Mouse (Mus musculus) testis, postnatal 14 days (tissue): Measurements from ENCODE around the gene Ccdc78.
"Not testable (repeated sequence)": the region's sequence is repeated elsewhere in the genome, so short reads cannot be mapped to it uniquely, and the experiment has no call there.

Source experiments
- DNase-seq: peaks from one replicate; pipeline ENCODE4 v3.0.0; 2021; ENCODE audit warnings: low spot score

The Ccdc78 gene

DNA sequence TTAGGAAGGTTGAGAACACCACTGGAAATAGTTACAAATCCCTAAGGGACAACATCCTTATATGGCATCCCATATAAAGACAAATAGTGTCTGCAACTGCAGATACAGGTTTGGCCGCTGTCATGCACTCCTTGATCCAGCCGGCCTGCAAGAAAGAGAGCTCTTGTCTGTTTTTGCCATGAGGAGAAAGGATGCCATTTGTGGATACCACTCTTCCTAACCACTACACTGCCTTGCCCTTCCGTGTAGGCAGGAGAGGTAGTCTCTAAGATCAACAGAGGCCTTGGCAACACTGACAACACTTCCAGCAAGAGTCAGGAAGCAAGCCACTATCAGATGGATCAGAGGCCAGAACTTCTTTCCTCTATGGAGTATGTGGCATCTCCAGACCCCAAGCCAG lies at the start of gene Ccdc78:
Ccdc78 (plus strand) TSS at position 301 of the 400 bp plus-strand sequence.
- DNase-seq = no peak

DNA sequence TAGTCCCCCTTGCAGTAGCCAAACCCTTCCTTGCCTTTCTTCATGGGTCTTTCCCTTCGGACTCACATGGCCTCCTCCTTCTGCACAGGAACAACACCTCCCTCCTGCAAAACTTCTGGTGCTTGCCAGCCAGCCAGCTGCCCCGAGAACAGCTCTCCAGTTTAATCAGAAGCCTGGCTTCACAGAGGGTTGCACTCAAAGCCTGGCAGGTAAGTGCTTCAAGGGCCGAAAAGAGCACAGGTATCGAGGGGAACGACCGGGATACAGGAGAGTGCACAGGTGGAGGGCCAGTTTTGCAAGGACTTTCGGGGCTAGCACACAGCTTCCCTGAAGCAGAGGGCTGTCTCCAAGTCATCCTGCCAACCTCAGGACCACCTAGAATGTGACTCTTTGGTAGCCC lies 47.5 kb upstream of the Ccdc78 start:
- DNase-seq = no peak

DNA sequence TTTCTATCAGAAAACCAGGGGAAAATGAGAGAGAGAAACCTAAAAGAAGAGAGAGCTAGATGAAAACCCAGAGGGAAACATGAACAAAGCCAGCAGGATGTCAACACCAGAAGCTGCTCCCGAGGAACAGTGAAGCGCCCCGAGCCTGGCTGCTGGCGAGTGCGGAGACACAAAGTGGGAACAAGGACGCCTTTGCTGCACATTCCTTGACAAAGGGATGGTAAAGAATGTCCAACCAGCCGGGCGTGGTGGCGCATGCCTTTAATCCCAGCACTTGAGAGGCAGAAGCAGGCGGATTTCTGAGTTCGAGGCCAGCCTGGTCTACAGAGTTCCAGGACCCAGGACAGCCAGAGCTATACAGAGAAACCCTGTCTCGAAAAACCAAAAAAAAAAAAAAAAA lies 44.9 kb upstream of the Ccdc78 start:
- not testable (repeated sequence) for DNase-seq

DNA sequence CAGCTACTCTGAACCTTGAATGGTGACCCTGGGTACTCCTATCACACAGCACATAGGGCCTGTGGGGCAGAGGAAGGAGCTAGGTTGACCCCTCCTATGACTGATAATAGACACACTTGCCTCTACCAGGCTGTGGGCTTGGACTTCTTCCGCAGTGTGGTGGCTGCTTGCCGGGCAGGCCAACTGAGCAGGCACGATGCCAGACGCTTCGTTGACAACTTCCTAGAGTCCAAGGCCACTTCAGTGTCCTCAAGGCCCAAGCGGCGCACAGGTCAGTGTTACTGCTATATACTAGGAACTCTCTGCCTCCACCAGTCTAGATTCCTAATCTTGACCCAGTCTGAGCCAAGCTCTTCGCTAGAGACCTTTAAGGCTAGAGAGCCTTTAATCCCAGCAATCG lies 42.5 kb upstream of the Ccdc78 start:
- no peak for DNase-seq

DNA sequence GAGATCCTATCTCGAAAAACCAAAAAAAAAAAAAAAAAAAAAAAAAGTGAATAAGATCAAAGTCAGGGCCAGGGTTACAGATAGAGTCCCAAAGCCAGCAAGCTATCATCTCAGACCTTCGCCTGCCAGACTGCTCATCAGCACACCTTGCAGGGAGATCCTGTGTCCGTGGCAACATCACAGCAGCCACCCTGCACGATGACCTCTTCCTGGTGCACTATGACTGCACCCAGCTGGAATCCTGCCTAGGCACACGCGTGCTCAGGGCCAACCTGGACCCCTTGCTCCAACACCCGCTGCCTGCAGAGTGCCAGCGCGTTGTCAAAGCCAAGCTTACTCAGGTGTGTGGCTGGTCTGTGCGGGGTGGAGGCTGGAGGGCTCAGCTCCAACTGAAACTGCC lies 42.1 kb upstream of the Ccdc78 start:
- DNase-seq = no peak

DNA sequence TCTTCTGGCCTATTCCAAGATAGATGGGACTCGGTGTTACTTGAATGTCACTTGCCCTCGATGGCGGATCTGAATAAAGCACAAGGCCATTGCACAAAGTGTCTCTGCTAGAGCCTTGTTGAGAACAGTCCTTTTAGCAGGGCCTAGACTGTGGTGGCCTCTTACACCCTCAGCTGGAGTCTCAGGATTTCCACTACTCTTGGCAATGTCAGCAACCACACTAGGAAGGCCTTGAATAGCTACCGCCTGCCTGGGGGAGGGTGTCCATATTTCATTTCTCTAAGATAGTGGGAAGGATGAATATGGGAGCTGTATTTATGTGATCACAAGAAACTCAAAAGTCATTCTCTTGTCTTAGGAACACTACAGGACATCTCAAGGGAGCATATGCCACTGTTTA lies 38.1 kb upstream of the Ccdc78 start:
- DNase-seq = no peak

DNA sequence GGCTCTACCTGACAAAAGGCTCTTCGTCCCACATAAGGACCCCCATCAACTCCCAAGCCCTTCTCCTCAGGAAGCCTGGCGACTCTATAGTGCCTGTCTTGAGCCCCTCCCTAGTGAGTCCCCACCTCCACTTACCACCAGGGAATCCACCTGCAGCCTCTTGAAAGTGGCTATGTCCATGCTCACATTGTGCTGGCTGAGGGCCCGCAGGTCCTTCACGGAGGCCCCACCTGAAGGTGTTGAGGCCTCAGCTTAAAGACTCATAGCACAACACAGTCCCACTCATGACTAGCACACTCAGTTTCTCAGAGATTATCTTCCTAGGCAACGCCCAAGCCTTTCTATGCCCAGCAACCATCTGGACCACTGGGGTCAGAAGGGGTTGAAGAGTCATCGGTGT lies 37.1 kb upstream of the Ccdc78 start:
- no peak for DNase-seq

DNA sequence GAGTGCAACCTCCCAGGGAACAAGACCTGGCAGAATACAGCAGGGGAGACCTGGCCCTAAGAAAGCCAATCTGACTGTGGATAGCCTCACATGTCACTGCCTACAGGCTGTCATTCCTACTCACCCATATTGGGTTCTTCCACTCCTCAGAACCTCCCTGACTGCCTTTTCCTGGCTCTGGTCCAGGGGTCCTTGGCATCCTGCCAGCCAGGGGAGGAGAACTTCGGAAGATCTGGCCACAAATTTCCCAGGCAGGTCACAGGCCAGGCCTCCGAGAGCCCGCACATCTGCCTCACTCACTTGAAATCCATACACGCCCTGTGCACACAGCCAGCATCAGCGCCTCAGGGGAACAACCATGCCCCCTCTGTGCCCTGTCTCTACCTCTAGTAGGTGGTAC lies 34.9 kb upstream of the Ccdc78 start:
- no peak for DNase-seq

DNA sequence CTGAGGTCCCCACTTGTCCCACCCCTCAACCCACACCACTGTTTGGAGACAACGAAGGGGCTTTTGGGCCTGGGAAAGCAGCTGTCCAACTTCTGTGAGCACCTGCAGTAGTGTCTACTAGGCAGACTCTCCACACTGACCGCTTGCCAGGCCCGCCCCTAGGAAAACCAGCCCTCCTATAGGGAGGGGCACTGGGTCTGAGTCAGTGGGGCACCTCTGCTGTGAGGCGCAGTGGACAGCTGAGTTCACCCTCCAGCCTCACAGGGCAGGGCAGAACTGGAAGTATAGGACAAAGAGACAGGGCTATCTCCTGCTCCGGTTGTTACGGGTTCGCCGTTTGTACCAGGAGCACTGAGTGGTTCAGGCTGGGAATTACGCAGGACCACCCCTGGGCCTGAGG lies 32.1 kb upstream of the Ccdc78 start, which contains the start of gene Msln:
Msln (minus strand) TSS at position 138 of the 400 bp plus-strand sequence.
- DNase-seq = no peak

DNA sequence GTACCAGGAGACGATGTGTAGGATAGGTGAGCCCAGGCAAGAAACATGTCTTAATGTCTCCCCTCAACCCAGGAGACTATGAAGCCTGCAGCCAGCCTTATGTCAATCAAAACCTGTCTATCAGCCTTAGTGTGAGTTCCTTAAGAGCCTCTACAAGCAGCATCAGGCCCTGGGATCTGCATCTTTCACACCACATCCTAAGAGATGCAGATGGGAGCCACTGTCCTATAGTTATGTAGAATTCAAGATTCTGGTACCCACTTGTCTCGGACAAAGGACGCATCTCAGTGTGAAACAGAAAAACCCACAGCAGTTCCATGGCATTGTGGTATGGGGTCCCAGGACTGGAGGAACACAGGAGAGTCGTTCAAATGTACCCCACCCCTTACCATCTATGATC lies 31.3 kb upstream of the Ccdc78 start:
- DNase-seq = no peak

DNA sequence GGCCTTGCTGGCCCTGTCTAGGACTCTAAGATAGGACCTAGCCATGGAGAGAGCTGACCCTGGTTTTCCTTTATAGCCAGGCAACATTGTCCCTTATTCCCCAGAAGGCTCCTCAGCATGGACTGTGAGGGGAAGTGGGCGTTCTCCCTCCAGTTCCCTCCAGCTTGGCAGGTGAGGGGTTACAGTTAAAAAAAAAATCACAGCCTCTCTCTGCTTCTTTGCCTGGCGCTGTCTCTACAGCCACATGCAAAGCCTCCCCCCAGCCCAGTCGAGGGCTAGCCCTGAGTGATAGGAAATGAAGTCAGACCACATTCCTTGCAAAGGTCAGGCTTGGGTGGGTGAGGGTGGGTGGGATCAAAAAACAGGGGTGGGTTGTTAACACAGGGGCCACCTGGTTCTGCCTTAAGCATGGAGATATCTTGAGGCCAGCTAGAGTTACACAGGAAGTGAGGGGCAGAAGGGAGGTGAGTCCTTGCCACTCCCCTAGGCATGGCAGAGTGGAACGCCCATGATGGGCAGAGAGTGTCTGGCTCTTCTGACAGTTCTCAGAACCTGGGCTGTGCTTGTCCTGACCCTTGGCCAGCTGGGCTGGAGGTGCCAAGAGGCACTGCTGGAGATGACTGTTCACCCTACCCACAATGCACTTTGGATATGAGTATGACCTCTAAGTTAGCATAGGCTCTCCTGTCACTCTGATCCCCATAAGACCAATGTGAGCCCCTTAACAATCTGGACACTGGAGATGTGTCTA lies 30.6 kb upstream of the Ccdc78 start:
- DNase-seq = no peak

DNA sequence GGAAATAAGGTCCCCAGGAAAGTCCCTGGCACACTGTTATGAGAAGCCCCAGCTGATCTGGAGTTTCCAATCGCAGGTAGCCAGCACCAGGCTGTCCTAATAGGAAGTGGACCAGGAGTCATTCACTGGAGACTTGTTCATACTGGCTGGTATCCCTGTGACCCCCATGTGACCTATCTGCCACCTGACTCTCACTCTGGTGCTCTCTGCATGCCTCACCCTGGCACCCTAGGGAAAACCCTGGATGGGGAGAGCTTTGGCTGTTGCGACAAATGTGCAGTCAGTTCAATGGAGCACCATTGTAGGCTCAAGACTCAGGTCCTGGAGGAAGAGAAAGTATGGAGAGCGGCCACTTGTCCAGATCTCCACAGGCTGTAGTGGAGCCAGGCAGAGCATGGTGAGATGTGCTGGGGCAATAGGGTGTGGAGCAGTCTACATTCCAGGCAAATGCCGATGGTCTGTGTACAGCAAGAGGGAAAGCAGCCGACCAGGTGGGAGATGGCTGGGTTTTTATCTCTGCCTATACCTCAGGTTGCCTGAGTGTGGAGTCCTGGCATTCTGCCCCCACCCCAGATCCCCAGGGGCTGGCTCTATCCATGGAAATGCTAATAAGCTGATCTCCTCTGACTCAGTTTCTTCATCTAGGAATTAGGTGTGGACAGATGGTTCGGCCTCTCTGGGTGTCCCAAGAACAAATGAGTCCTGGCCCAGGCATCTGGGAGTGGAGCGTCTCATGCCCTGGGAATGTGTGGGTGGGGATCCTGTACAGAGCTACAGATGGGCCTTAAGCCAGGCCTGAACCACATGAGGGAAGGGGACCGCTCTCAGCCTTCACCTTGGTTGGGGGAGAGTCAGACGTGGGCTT lies 29.8 kb upstream of the Ccdc78 start:
- no peak for DNase-seq

DNA sequence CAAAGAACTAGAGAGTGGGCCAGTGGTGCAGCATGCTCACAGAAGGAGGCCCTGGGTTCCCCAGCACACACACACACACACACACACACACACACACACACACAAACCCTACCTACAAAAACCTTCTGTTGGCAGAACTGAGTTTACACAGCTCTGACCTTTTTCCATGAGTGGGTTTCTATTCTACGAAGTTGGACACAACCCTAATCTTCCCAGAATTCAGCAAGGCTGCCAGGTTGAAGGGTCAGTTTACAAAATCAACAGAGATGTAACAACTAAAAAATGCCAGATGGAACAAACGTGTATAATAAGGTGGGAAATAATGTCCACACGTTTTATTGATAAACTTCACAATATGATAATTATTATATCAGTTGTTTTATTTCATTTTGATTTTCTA lies 28.7 kb upstream of the Ccdc78 start:
- DNase-seq = no peak

DNA sequence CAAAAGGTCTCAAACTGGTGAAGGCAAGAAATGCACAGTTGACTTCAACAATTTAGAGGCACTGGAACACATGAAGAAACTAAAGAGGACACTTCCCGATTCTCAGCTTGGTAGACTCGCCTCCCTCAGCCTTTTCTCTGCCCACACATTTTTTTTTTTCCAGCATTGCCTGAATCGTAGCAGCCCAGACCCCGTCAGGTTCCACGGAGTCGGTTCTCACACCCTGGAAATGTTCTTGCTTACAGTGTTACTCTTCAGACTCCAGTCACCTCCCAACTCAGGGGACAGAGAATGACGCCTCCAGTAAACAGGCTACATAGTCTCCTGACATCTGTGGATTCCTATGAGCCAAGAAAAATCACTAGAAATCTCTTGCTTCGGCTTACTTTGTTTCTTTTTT lies 26.2 kb upstream of the Ccdc78 start:
- DNase-seq = peak; percentile 40

DNA sequence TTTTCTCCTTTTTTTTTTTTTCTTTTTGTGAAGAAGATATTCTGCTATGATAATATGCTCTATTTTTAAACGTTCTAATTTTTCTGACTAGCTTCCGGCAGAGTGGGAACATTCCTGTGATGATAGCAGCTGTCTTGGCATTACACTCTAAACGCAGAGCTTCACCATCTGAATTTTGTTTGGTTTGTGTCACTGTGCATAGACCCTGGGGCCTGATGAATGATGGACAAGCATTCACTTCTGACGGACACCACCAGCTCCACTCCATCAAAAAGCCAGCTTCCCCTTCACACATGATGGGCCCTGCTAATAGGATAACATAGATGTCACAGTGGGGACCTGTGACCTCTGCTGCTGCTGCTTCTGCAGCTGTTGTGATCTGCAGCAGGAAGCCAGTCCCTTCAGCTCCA lies 24.8 kb upstream of the Ccdc78 start:
- no peak for DNase-seq

DNA sequence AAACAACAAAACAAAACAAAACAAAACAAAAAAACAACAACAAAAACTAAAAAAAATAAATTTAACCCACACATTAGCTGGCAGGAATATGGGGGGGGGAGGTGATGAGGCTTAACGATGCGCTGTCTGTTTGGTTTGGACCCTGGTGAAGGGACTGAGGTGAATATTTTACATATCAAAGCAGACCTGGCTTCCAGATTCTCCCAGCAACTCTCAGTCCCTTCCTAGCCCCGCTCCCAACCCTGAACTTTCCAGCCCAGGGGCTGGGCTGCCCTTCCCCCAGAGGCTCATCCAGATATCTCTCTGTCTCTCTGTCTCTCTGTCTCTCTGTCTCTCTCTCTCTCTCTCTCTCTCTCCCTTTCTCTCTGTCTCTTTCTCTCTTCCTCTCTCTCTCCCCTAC lies 23.8 kb upstream of the Ccdc78 start:
- DNase-seq = no peak

DNA sequence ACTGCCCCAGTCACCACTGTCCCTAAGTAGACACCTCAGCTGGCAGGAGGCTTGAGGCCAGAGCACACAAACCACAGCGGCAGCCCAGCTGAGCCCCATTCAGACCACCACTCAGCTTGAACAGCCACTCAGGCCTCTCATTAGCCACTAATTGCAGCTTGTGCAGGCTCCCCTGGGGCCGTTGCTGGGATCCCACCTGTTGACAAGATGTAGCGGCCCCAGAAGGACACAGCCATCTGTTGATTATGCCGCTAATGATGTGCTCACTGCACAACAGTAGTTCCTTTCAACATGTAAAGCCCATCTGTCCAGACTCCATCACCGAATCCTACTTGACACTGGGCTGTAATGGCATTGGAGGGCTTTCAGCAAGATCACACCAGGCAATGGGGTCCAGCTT lies 20.5 kb upstream of the Ccdc78 start:
- no peak for DNase-seq

DNA sequence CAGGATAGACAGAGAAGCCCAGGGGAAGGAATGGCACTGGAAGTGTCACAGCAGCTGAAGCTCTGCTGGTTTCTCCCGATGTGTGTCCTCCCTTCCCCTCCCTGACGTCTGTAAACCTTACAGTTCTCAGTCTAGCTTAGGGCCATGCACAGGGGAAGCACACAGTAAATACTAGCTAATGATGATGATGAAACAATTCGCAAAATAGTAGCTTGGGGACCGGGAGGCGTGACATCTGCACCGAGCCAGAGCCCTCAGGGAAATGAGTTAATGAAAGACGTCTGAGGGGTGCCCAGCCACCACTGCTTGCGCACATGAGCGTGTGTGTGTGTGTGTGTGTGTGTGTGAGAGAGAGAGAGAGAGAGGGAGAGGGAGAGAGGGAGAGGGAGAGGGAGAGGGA lies 17.0 kb upstream of the Ccdc78 start:
- no peak for DNase-seq

DNA sequence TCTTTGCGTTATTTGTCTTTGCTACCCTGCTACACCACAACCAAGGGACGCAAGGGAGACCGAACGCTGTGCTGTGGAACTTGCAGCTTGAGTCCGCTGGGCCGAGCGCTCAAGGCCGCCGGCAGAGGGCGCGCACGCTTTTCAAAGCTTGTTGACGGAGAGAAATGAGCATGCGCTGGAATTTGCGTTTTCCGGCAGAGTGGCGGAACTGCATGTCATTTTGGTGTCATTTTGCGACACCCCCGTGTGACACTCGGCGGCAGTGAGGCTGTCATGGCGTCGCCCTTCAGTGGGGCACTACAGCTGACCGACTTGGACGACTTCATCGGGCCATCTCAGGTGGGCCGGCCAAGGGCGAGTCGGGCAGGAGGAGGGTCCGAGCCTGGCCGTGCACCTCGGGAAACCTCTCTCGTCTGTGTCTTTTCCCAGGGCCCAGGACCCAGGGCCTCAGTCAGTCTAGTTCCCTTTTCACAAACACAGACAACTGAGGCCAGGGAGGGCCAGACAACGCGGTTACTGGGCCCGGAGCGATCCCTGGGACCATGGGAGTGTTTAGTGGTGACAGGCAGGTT lies 12.7 kb upstream of the Ccdc78 start, which contains the start of gene Narfl:
Narfl (plus strand) TSS at position 228 of the 572 bp plus-strand sequence.
- peak; percentile 94 for DNase-seq

DNA sequence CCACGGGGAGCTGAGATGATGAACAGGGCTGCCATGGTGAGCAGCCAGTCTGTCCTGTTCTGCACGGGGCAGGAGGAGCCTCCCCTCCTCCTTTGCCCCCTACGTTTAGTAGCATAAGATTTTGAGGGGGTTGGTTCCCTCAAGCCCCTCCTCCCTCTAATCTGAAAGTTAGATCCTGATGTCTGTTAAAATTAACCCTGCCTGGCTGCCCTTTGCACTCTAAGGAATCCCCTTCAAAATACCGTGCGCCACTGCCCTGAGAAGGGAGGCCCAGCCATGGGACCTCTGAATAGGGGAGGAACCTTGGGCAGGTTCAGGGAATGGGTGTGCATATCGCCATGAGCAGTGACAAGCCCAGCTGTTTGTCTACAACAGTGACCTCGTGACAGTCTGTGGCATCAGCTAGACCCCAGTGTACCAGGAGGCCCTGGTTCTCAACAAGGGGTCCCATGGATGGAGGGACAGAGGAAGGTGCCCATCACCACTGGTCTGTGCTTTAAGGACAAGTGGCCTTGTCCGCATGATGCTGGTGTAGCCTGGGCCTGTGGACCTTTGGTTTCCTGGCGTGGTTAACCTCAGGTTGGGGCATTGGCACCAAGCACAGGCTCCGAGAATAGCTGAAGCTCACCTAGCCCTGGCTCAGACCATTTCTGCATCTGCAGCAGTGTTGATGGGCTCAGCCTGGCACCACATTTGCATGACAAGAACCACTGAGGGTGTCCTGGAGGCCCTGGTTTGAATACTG lies 10.9 kb upstream of the Ccdc78 start:
- DNase-seq = no peak

DNA sequence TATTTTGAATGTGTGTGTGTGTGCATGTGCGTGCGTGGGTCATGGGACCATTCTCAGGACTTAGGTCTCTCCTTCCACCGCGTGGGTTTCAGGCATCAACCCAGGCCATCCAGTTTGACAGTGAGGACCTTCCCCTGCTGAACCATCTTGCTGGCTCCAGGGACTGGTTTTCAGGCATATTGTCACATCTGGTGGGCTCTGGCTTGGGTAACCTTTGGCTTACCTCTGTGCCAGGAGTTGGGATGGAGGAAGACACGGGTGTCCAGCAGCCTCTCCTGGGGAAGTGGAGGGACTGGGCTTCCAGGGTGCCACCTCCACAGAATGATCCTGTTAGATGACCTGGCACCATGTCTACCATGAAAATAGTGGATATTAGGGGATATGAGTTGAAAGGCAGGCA lies 8.4 kb upstream of the Ccdc78 start:
- DNase-seq = no peak

DNA sequence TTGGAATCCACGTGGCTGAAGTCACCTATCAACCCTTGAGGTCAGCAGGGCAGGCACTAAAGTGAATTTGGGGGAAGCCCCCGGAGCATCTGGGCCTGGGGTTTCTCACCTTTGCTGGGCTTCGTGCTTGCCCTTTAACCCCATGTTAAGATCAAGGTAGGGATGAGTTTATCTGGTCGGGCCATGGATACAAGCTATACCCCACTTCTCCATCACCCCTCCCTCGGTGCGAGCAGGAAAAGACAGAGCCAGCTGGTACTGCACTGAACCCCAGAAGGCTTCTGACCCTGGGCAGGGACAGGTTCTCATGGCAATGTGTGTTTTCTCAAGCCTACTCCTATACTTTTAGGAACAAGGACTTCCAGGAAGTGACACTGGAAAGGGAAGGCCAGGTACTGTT lies 5.0 kb upstream of the Ccdc78 start:
- DNase-seq = no peak
